Mouse (Mus musculus): ENCODE data around the gene Acp5.
"Not testable (repeated sequence)": the region's sequence is repeated elsewhere in the genome, so short reads cannot be mapped to it uniquely, and the experiment has no call there.

Acp5 gene

DNA sequence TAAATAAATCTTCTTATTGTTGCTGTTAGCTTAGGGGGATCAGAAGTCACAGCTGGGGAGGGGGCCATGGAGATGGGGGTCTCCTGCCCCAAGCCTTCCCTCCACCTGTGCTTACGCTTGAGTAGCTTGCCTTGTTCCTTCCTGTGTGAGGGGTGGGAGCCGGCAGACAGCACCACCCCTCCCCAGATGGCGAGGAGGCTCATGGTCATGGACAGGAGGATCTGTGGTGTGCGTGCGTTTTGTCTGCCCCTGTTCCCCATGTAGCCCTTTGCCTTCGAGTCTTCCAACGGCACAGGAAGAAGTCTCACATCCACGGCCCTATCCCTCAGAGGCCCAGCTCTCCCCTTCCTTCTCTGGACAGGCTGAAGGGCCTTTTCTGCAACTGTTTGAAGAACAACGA is 26.8 kb upstream of the Acp5 start:
- no peak overlapping the region for H3K4me3 ChIP-seq (replicated peaks; ENCODE audit: low read length)
- H3K36me3 ChIP-seq (ENCODE audit: insufficient read depth, low read length) = peaks cover 11% of the 10 kb centered on the region
- H3K4me1 ChIP-seq (replicated peaks; ENCODE audit: low read depth, low read length) = peaks cover 70% of the 10 kb centered on the region
- TF ChIP-seq POU5F1 (IDR thresholded peaks at IDR 0.05; ENCODE audit: borderline replicate concordance, low read length) = no peak
- no peak for TF ChIP-seq CTCF (conservative IDR thresholded peaks at IDR 0.05; ENCODE audit: low read length)
- TF ChIP-seq NANOG (IDR thresholded peaks at IDR 0.05; ENCODE audit: borderline replicate concordance, low read length) = no peak
- peaks cover 25% of the 10 kb centered on the region for H3K9me3 ChIP-seq (ENCODE audit: low read length)
- H3K27me3 ChIP-seq (ENCODE audit: insufficient read depth, low read length) = peaks cover 33% of the 10 kb centered on the region

- peaks cover 11% of the 10 kb centered on the region for H3K36me3 ChIP-seq (ENCODE audit: insufficient read depth, low read length)
- H3K4me1 ChIP-seq (replicated peaks; ENCODE audit: low read depth, low read length) = peaks cover 70% of the 10 kb centered on the region
- H3K27me3 ChIP-seq (ENCODE audit: insufficient read depth, low read length) = peaks cover 34% of the 10 kb centered on the region
- no peak for TF ChIP-seq NANOG (IDR thresholded peaks at IDR 0.05; ENCODE audit: borderline replicate concordance, low read length)
- no peak for TF ChIP-seq POU5F1 (IDR thresholded peaks at IDR 0.05; ENCODE audit: borderline replicate concordance, low read length)
- TF ChIP-seq CTCF (conservative IDR thresholded peaks at IDR 0.05; ENCODE audit: low read length) = no peak
- peaks cover 17% of the 10 kb centered on the region for H3K9me3 ChIP-seq (ENCODE audit: low read length)
- H3K4me3 ChIP-seq (replicated peaks; ENCODE audit: low read length) = no peak overlapping the region
Observed at GRCm38 (mm10) chr9:22161299-22161698, 25.8 kb upstream of the Acp5 start.

DNA sequence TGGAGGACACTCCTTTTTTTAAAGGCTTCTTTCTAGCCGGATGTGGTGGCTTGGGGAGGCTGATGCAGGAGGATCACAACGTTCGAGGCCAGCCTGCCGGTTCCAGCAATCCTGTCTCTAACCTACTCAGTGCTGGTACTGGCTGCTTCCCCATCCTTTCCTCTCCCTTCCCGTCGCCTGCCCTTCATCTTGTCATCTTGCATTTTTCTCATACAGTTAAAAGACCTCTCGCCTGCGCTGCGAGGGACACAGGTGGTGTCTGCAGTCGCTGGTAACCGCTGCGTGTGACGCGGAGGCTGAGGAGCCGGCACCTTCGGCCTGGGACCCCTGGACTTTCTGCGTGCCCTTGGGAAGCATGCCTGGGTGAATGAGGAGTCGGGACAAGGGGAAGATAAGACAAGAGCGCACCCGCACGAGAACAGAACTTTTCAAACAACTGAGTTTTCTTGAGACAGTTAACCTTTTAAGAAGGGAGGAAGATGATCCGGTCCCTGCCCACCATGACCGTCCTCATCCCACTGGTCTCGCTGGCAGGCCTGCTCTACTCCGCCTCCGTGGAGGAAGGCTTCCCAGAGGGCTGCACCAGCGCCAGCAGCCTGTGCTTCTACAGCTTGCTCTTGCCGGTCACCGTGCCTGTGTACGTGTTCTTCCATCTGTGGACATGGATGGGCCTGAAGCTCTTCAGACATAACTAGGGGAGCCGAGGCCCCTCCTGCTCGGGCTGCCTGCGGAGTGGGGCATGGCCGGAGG is 22.2 kb upstream of the Acp5 start:
- Histone ChIP-seq H3K36me3 (ENCODE audit: insufficient read depth, low read length) (peaks cover 11% of the 10 kb centered on the region), H3K4me3 (replicated peaks; ENCODE audit: low read length) (peak overlapping the region; percentile 88), H3K27me3 (ENCODE audit: insufficient read depth, low read length) (peaks cover 20% of the 10 kb centered on the region), H3K9me3 (ENCODE audit: low read length) (peaks cover 17% of the 10 kb centered on the region), H3K4me1 (replicated peaks; ENCODE audit: low read depth, low read length) (peaks cover 55% of the 10 kb centered on the region)
- no peak for TF ChIP-seq POU5F1 (IDR thresholded peaks at IDR 0.05; ENCODE audit: borderline replicate concordance, low read length)
- no peak for TF ChIP-seq CTCF (conservative IDR thresholded peaks at IDR 0.05; ENCODE audit: low read length)
- TF ChIP-seq NANOG (IDR thresholded peaks at IDR 0.05; ENCODE audit: borderline replicate concordance, low read length) = no peak

DNA sequence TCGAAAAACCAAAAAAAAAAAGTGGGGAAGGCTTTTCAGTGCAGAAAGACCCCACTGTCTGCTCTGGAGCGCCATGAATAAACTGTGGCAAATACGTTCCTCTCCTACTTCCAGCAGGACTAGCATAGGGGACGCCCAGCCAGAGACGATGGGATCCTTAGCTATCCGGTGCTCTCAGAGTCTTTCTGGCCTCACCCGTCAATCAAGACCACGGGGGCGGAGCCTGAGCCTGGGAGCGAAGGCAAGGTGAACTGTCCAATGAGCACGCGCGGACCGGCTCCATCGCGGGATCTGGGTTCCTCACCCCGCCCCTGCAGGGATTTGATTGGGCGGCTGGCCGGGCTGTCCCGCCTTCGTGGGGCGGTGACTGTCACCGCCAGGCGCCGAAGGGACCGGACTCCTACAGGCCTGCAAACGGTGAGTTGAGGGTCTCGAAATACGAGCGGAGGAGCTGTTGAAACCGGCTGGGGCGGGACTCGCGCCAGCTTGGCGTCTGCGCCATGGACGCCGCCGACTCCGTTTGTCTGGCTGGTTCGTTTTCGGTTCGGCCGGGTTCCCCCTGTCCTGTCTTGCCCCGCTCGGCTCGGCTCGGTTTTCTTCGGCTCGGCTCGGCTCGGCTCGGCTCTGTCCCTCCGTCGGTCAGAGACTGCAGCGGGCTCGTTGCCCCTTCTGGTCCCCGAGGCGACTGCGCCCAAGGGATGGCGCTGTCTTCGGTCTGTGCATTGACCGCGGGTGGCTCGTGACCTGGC is 21.2 kb upstream of the Acp5 start, which contains the start of gene Pigyl:
Pigyl (plus strand) TSS at position 350 of the 749 bp plus-strand sequence.
- H3K36me3 ChIP-seq (ENCODE audit: insufficient read depth, low read length) = peaks cover 11% of the 10 kb centered on the region
- peaks cover 48% of the 10 kb centered on the region for H3K4me1 ChIP-seq (replicated peaks; ENCODE audit: low read depth, low read length)
- H3K4me3 ChIP-seq (replicated peaks; ENCODE audit: low read length) = peak within 1 kb of the TSS; percentile 88
- H3K9me3 ChIP-seq (ENCODE audit: low read length) = peaks cover 11% of the 10 kb centered on the region
- peaks cover 24% of the 10 kb centered on the region for H3K27me3 ChIP-seq (ENCODE audit: insufficient read depth, low read length)
- TF ChIP-seq NANOG (IDR thresholded peaks at IDR 0.05; ENCODE audit: borderline replicate concordance, low read length) = no peak
- no peak for TF ChIP-seq CTCF (conservative IDR thresholded peaks at IDR 0.05; ENCODE audit: low read length)
- TF ChIP-seq POU5F1 (IDR thresholded peaks at IDR 0.05; ENCODE audit: borderline replicate concordance, low read length) = no peak

DNA sequence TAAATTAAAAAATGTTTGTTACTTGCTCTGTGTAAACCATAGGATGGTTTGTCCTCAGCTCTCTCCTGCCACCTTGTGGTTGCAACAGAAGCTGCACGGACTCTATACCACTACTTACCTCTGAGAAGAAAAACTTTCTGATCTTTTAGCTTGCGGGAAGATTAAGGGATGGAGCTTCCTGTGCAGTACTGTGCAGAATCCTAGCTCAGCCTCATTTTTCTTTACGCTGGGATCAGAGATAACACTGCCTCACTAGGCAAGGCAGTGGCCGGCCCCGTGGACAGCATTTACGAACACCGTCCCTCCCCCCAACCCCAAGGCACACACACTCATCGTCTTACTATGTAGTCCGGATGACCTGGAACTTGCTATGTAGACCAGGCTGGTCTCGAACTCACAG is 20.1 kb upstream of the Acp5 start:
- peaks cover under 1% of the 10 kb centered on the region for H3K9me3 ChIP-seq (ENCODE audit: low read length)
- peaks cover 24% of the 10 kb centered on the region for H3K27me3 ChIP-seq (ENCODE audit: insufficient read depth, low read length)
- peaks cover 11% of the 10 kb centered on the region for H3K36me3 ChIP-seq (ENCODE audit: insufficient read depth, low read length)
- TF ChIP-seq NANOG (IDR thresholded peaks at IDR 0.05; ENCODE audit: borderline replicate concordance, low read length) (no peak), CTCF (conservative IDR thresholded peaks at IDR 0.05; ENCODE audit: low read length) (peak; percentile 89), POU5F1 (IDR thresholded peaks at IDR 0.05; ENCODE audit: borderline replicate concordance, low read length) (no peak)
- H3K4me3 ChIP-seq (replicated peaks; ENCODE audit: low read length) = peak overlapping the region; percentile 88; the same call in 1 of the 2 replicates
- H3K4me1 ChIP-seq (replicated peaks; ENCODE audit: low read depth, low read length) = peaks cover 39% of the 10 kb centered on the region

DNA sequence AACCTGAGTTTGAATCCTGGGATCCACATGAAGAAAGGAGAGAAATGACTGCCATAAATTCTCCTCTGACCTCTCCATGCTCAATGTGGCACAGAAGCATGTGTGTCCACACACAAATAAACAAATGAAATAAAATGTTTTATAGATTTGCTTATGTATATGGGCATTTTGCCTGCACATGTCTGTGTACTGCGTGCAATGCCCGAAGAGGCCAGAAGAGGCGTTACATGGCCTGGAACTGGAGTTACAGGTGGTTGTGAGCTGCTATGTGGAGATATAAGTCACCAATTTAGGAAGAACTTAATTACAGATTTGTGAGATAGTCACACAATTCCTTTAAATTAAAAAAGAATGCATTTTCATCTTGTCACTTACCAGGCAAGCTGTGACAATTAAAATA is 18.3 kb upstream of the Acp5 start:
- Histone ChIP-seq H3K4me1 (replicated peaks; ENCODE audit: low read depth, low read length) (peaks cover 48% of the 10 kb centered on the region), H3K4me3 (replicated peaks; ENCODE audit: low read length) (no peak overlapping the region), H3K27me3 (ENCODE audit: insufficient read depth, low read length) (peaks cover 23% of the 10 kb centered on the region), H3K9me3 (ENCODE audit: low read length) (no peaks in the 10 kb centered on the region), H3K36me3 (ENCODE audit: insufficient read depth, low read length) (peaks cover 10% of the 10 kb centered on the region)
- TF ChIP-seq NANOG (IDR thresholded peaks at IDR 0.05; ENCODE audit: borderline replicate concordance, low read length) (no peak), CTCF (conservative IDR thresholded peaks at IDR 0.05; ENCODE audit: low read length) (peak; percentile 52)

DNA sequence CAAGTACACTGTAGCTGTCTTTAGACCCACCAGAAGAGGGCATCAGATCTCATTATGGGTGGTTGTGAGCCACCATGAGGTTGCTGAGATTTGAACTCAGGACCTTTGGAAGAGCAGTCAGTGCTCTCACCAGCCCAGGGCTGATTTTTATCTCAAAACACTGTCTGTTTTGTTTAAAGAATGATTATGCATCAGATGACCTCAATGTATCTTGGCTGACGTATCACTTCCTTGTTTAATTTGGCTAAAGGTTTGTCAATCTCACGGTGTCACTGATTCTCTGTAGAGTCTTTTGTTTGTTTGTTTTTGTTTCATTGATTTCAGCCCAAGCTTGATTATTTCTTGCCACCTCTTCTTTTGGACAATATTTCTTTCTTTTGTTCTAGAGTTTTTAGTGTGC is 15.4 kb upstream of the Acp5 start:
- no peak overlapping the region for H3K4me3 ChIP-seq (replicated peaks; ENCODE audit: low read length)
- H3K9me3 ChIP-seq (ENCODE audit: low read length) = no peaks in the 10 kb centered on the region
- peaks cover 7% of the 10 kb centered on the region; the same call in 1 of the 2 replicates for H3K27me3 ChIP-seq (ENCODE audit: insufficient read depth, low read length)
- H3K4me1 ChIP-seq (replicated peaks; ENCODE audit: low read depth, low read length) = peaks cover 29% of the 10 kb centered on the region
- H3K36me3 ChIP-seq (ENCODE audit: insufficient read depth, low read length) = no peaks in the 10 kb centered on the region
- TF ChIP-seq POU5F1 (IDR thresholded peaks at IDR 0.05; ENCODE audit: borderline replicate concordance, low read length) (no peak), CTCF (conservative IDR thresholded peaks at IDR 0.05; ENCODE audit: low read length) (no peak), NANOG (IDR thresholded peaks at IDR 0.05; ENCODE audit: borderline replicate concordance, low read length) (no peak)

DNA sequence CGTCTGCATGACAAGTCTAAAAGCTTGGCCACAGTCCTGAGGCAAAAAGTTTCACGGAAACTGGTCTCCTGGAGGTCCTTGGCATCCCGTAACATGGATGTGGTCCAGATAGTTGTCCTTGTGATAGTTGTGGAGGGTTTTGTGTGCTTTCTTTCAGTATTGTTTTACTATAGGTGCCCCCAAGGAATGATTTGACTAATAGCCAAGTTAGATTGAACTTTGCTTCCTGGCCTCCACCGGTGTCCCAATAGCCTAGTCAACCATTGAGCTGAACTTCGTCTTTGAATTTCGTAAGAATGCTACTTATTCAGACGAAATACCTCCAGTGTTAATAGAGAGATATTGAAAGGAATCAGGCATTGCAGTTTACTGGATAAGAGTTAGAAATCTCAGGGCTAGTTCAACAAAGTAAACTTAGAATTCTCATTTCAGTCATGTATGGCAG is 14.8 kb upstream of the Acp5 start:
- Histone ChIP-seq H3K4me3 (replicated peaks; ENCODE audit: low read length) (peak overlapping the region; percentile 55), H3K4me1 (replicated peaks; ENCODE audit: low read depth, low read length) (peaks cover 23% of the 10 kb centered on the region)
- H3K27me3 ChIP-seq (ENCODE audit: insufficient read depth, low read length) = not testable (repeated sequence)

More for the DNA sequence above, 14.8 kb upstream of the Acp5 start:
- not testable (repeated sequence) for H3K36me3 ChIP-seq (ENCODE audit: insufficient read depth, low read length); H3K9me3 ChIP-seq (ENCODE audit: low read length)
